Mouse (Mus musculus) spleen, adult 2 months (tissue): ENCODE data around the gene Spns1. TPM values are rescaled to one million over a fixed set of nuclear protein-coding genes. Genes with fewer than 3 reads are reported as not detected.

Experiments
- DNase-seq, 2 experiments: peaks; one replicate each; pipeline versions ENCODE4 v3.0.0 to v3.0.0-alpha.2; 2012 to 2021; ENCODE audit warnings: low spot score in 2 of 2, low read depth in 1 of 2
- H3K27ac ChIP-seq: fragments of 200-500 bp; 2 replicates; pipeline ENCODE4 v1.5.1; 2012; ENCODE audit warnings: low read length, inconsistent platforms; ENCODE audit not compliant: insufficient read depth
- H3K27me3 ChIP-seq: fragments of 200-500 bp; 2 replicates; pipeline ENCODE4 v1.6.1; 2012; ENCODE audit warnings: mild to moderate bottlenecking, moderate library complexity, low read length, inconsistent platforms; ENCODE audit not compliant: control insufficient read depth, insufficient read depth
- H3K36me3 ChIP-seq: fragments of 200-500 bp; 2 replicates; pipeline ENCODE4 v1.6.1; 2012; ENCODE audit warnings: mild to moderate bottlenecking, low read length, inconsistent platforms; ENCODE audit not compliant: control insufficient read depth, insufficient read depth
- H3K4me1 ChIP-seq: fragments of 200-500 bp; 2 replicates; pipeline ENCODE4 v1.6.1; 2011; ENCODE audit warnings: inconsistent platforms; ENCODE audit not compliant: control insufficient read depth, insufficient read depth, insufficient read length
- H3K4me3 ChIP-seq: fragments of 200-500 bp; 2 replicates; pipeline ENCODE4 v1.5.1; 2011; ENCODE audit warnings: mild to moderate bottlenecking, inconsistent platforms; ENCODE audit not compliant: insufficient read depth, insufficient read length; ENCODE audit errors: extremely low read depth
- CTCF ChIP-seq: fragments of 200-500 bp; IDR thresholded peaks from 2 replicates; pipeline ENCODE4 v1.5.1; 2011; ENCODE audit warnings: mild to moderate bottlenecking, inconsistent platforms; ENCODE audit not compliant: insufficient read depth, insufficient read length, insufficient replicate concordance; ENCODE audit errors: extremely low read depth
- POLR2A ChIP-seq: fragments of 200-500 bp; IDR thresholded peaks from 2 replicates; pipeline ENCODE4 v1.6.1; 2011; ENCODE audit warnings: low read depth, low read length, inconsistent platforms
- WGBS: fragments of 180-500 bp; shearing (Covaris S2); methylation state at CpG from one replicate; pipeline ENCODE4 v1.1.7; 2018; 5-methylcytosine and 5-hydroxymethylcytosine counted together
- polyA plus RNA-seq: library from polyadenylated mRNA; depleted of rRNA; stranded (reverse); fragments of >200 nt; gene quantifications from 2 replicates; pipeline ENCODE4 v1.2.3, GENCODE M21; 2012

Spns1 gene
- polyA plus RNA-seq, 1 experiment = 115 TPM

DNA sequence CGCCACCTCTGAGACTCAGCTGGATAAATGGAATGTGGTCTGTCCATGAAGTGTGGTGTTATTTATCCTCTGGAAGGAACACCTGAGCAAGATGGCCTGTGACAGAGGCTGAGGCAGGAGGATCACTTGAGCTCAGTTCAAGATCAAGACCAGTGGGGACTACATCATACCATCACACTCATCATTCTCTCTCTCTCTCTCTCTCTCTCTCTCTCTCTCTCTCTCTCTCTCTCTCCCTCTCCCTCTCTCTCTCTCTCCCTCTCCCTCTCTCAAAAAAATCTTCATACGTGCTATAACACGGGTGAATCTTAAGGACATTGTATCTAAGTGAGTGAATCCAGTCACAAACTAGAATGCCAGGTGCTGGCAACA, 23.3 kb downstream of the Spns1 start:
- 66% methylated on average over 3 of the region's 3 CpGs for WGBS
- no peak for DNase-seq
- Histone ChIP-seq H3K36me3 (no peaks in the 10 kb centered on the region), H3K4me1 (peaks cover 2% of the 10 kb centered on the region; the same call in 1 of the 2 replicates), H3K27ac (no peak overlapping the region), H3K4me3 (no peak overlapping the region), H3K27me3 (no peaks in the 10 kb centered on the region)
- TF ChIP-seq POLR2A = no peak
- no peak for TF ChIP-seq CTCF

DNA sequence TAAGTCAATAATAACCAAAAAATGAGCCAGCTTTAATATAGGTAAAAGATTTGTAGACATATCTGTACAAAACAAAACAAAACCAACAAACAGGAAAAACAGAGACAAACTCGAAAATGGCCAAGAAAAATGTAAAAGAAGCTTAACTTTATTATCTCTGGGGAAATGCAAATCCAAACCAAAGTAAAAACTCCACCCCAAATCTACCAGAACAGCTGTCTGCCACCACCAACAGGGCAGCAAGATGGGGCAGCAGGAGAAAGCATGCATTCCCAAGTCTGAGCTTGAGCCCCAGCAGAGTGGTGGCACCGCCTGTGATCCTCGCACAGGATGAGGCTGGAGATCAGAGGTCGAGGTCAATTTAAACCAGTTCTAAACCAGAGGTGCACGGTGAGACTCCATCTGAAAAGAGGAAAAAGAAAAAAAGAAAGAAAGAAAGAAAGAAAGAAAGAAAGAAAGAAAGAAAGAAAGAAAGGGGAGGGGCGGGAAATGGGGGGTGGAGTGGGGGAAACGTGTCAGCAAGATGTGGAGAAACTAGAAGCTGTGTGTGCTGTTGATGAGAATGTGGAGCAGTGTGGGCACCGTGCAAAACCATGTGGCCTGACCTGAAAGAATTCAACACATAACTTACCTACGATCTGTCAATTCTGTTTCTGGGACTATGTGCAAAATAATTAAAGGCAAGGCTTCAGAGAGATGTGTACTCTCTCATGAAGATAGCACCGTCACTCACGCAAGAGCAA, 23.8 kb downstream of the Spns1 start:
- DNase-seq = no peak
- WGBS = 44% methylated on average over 11 of the region's 11 CpGs
- no peak overlapping the region for H3K27ac ChIP-seq
- no peak overlapping the region for H3K4me3 ChIP-seq
- H3K4me1 ChIP-seq = peaks cover 2% of the 10 kb centered on the region; the same call in 1 of the 2 replicates
- no peaks in the 10 kb centered on the region for H3K27me3 ChIP-seq
- no peaks in the 10 kb centered on the region for H3K36me3 ChIP-seq
- TF ChIP-seq CTCF (no peak), POLR2A (no peak)

DNA sequence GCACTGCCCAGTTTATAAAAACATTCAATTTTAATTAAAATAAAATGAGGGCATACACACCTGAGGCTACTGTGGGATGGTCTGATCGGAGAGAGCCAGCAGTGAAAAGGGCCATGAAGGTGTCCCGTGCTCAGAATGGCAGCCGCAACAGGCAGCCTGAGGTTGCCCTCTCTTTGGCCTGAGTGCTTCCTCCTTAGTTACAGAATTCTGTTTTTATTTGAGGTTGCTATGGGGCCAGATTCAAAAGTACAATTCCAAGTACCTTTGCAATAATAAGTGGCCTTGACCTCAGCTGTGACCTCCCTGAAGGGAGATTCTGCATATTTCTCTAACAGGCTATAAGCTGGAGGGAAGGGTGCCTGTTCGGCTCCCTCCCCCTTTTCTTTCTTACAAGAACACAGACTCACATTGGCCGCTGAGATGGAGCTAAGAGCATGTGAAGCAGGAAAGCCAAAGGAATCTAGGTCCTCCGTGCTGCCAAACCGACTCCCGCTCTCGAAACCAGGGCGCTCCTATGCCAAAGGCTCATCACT, 25.8 kb downstream of the Spns1 start:
- no peak for DNase-seq
- Histone ChIP-seq H3K27ac (no peak overlapping the region), H3K36me3 (no peaks in the 10 kb centered on the region), H3K4me3 (no peak overlapping the region), H3K4me1 (peaks cover 2% of the 10 kb centered on the region; the same call in 1 of the 2 replicates), H3K27me3 (no peaks in the 10 kb centered on the region)
- 83% methylated on average over 10 of the region's 10 CpGs for WGBS
- TF ChIP-seq CTCF (no peak), POLR2A (no peak)

DNA sequence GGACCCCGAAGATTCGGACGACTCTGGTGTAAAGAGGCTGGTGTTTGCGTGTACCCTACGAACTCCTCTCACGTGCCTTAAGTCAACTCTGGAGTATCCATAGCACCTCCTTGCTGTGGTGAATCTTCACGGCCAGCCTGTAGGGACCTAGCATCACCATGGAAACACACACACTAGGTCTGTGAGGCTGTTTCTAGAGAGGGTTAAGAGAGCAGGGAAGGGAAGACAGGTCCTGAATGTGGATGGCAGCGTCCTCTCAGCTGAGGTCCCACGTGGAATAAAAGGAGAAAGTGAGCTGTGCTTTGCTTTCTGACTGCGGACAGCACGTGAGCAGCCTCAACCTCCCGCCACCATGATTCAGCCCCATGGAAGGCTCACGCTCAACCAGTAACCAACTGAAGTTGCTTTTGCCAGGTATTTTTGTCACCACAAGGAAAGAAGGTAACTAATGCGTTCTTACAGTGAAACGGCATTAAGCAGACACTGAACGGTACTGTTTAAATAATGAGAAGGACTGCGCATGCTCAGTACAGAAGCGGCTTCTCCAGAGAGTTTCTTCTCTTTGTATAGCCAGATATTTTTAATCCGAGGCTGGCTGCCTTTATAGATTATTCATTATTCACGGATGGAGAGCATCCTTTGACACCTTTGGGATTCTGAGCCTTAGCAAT, 26.4 kb downstream of the Spns1 start:
- Histone ChIP-seq H3K4me1 (peaks cover 2% of the 10 kb centered on the region; the same call in 1 of the 2 replicates), H3K36me3 (no peaks in the 10 kb centered on the region), H3K27ac (no peak overlapping the region), H3K4me3 (no peak overlapping the region), H3K27me3 (no peaks in the 10 kb centered on the region)
- 74% methylated on average over 20 of the region's 20 CpGs for WGBS
- no peak for DNase-seq
- TF ChIP-seq POLR2A = no peak

DNA sequence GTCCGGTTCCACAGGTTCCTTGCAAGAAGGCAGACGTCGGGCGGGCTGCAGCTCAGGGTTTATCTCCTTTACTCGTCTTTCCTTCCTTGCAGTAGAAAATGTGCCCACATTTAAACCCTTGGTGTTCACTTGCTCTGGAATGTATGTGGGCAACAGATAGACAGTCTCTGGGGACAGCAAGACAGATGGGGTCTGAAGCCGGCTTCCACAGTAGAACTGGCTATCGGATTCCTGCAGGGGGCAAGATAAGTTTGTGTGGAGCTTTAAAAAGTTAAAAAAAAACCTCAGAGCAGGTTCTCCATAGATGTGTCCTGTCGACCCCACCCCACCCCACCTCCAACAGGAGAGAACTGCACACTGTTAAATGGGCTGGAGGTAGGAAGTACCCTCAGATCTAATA, 29.0 kb downstream of the Spns1 start:
- DNase-seq = no peak
- TF ChIP-seq CTCF = no peak
- no peak for TF ChIP-seq POLR2A
- Histone ChIP-seq H3K36me3 (no peaks in the 10 kb centered on the region), H3K27me3 (no peaks in the 10 kb centered on the region), H3K4me1 (peaks cover under 1% of the 10 kb centered on the region; the same call in 1 of the 2 replicates), H3K4me3 (no peak overlapping the region), H3K27ac (no peak overlapping the region)
- WGBS = 66% methylated on average over 8 of the region's 8 CpGs

DNA sequence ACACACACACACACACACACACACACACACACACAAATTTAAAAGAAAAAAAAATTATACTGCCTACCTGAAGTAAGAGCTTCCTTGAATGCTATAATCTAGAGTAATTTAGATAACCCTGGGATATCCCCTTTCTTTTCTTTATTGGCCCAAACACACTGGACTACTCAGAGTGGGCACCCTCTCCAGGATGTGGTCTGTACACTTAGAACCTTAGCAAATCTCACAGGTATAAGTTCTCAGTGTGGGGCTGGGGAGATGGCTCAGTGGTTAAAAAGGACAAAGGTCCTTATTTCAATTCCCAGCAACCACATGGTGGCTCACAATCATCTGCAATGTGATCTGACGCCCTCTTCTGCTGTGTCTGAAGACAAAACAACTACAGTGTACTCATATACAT, 30.2 kb downstream of the Spns1 start:
- H3K27ac ChIP-seq = no peak overlapping the region
- H3K4me1 ChIP-seq = no peaks in the 10 kb centered on the region
- no peaks in the 10 kb centered on the region for H3K36me3 ChIP-seq
- TF ChIP-seq CTCF (no peak), POLR2A (no peak)
- no peak overlapping the region for H3K4me3 ChIP-seq
- DNase-seq = no peak
- 24% methylated on average over 1 of the region's 1 CpGs for WGBS
- H3K27me3 ChIP-seq = no peaks in the 10 kb centered on the region

DNA sequence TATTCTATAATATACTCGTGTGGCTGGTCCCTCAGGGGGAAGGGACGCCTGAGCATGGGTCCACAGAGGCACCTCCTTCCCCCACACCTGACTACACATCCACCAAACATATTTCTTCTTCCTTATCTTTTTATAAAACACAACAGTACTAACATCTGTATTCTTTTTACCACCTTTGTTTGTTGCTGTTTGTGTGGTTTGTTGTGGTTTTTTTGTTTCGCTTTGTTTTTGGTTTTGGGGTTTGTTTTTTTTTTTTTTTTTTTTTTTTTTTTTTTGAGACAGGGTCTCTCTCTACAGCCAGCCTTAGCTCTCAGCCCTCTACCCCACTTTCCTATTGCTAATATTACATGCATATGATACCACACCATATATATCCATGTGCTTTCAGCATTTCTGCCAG, 31.3 kb downstream of the Spns1 start:
- H3K36me3 ChIP-seq = no peaks in the 10 kb centered on the region
- H3K4me1 ChIP-seq = no peaks in the 10 kb centered on the region
- no peaks in the 10 kb centered on the region for H3K27me3 ChIP-seq
- no peak for DNase-seq
- WGBS = 32% methylated on average over 3 of the region's 3 CpGs
- no peak overlapping the region for H3K27ac ChIP-seq
- no peak overlapping the region for H3K4me3 ChIP-seq
- TF ChIP-seq POLR2A (no peak), CTCF (no peak)
